Mouse (Mus musculus) lung, embryonic 15.5 days (tissue): Measurements from ENCODE around the gene Hoxa13. TPM values are rescaled to one million over a fixed set of nuclear protein-coding genes. Genes with fewer than 3 reads are reported as not detected.

ENCODE experiments used
- ATAC-seq: fragments of 200-750 bp; cut with Nextera tagmentation; 2 replicates; pipeline ENCODE4 v1.8.0; 2017; ENCODE audit warnings: moderate number of reproducible peaks, borderline replicate concordance; ENCODE audit not compliant: low FRiP score, low TSS enrichment; ENCODE audit errors: extremely low read depth
- H3K27ac ChIP-seq: fragments of 300-500 bp; sonication (generic); 2 replicates; pipeline ENCODE4 v1.5.1; 2015; ENCODE audit warnings: moderate library complexity, mild to moderate bottlenecking, inconsistent platforms
- H3K27me3 ChIP-seq: fragments of 300-500 bp; sonication (generic); 2 replicates; pipeline ENCODE4 v1.6.1; 2015; ENCODE audit warnings: inconsistent platforms
- H3K36me3 ChIP-seq: fragments of 300-500 bp; sonication (generic); 2 replicates; pipeline ENCODE4 v1.6.1; 2015; ENCODE audit warnings: inconsistent platforms
- H3K4me1 ChIP-seq: fragments of 300-500 bp; sonication (generic); 2 replicates; pipeline ENCODE4 v1.6.1; 2015; ENCODE audit warnings: inconsistent platforms
- H3K4me2 ChIP-seq: fragments of 300-500 bp; sonication (generic); 2 replicates; pipeline ENCODE4 v1.6.1; 2015; ENCODE audit warnings: inconsistent platforms, mild to moderate bottlenecking, moderate library complexity
- H3K4me3 ChIP-seq: fragments of 300-500 bp; sonication (generic); 2 replicates; pipeline ENCODE4 v1.5.1; 2015; ENCODE audit warnings: mild to moderate bottlenecking, inconsistent platforms
- H3K9ac ChIP-seq: fragments of 300-500 bp; sonication (generic); 2 replicates; pipeline ENCODE4 v1.6.1; 2015; ENCODE audit warnings: inconsistent platforms
- H3K9me3 ChIP-seq: fragments of 300-500 bp; sonication (generic); 2 replicates; pipeline ENCODE4 v1.6.1; 2016; ENCODE audit warnings: inconsistent platforms
- WGBS: fragments of 180-500 bp; shearing (Covaris S2); methylation state at CpG from one replicate; pipeline ENCODE4 v1.1.7; 2015; 5-methylcytosine and 5-hydroxymethylcytosine counted together
- polyA plus RNA-seq: library from polyadenylated mRNA; unstranded; fragments of >200 nt; fragmentation: Nextera tagmentation; extraction: Ambion mirVana; gene quantifications from 2 replicates; pipeline ENCODE4 v1.2.1, GENCODE M21; 2015

Hoxa13 gene
- polyA plus RNA-seq, 1 experiment from 2014 or later, result not detected

GRCm38 (mm10) chr6:52221993-52222685, 38.5 kb downstream of the Hoxa13 start:
- Histone ChIP-seq H3K36me3 (no peaks in the 10 kb centered on the region), H3K27ac (no peak overlapping the region), H3K4me3 (peak overlapping the region; percentile 56), H3K4me2 (peak overlapping the region; percentile 92), H3K9me3 (no peaks in the 10 kb centered on the region), H3K27me3 (peaks cover 99% of the 10 kb centered on the region), H3K4me1 (peaks cover 26% of the 10 kb centered on the region), H3K9ac (no peak overlapping the region)
- 25% methylated on average over 21 of the region's 21 CpGs for whole genome bisulfite sequencing
- no peak for ATAC-seq

- no peaks in the 10 kb centered on the region for H3K36me3 ChIP-seq
- peaks cover 99% of the 10 kb centered on the region for H3K27me3 ChIP-seq
- no peaks in the 10 kb centered on the region for H3K9me3 ChIP-seq
- H3K27ac ChIP-seq, result no peak within 1 kb of the TSS
- peak within 1 kb of the TSS; percentile 56 for H3K4me3 ChIP-seq
- peak; percentile 58; the same call in 1 of the 2 replicates for ATAC-seq
- peak within 1 kb of the TSS; percentile 60 for H3K9ac ChIP-seq
- H3K4me1 ChIP-seq, result peaks cover 32% of the 10 kb centered on the region
- peak within 1 kb of the TSS; percentile 92 for H3K4me2 ChIP-seq
- WGBS, result 3% methylated on average over 46 of the region's 46 CpGs
Observed at GRCm38 (mm10) chr6:52221337-52221992, 39.2 kb downstream of the Hoxa13 start, which contains the start of gene Hoxa7. Gene Hoxa7, minus strand, starts transcription at chr6:52221854.

GRCm38 (mm10) chr6:52220865-52221310, 39.8 kb downstream of the Hoxa13 start:
- ATAC-seq, result no peak
- Histone ChIP-seq H3K4me3 (peak overlapping the region; percentile 56), H3K36me3 (no peaks in the 10 kb centered on the region), H3K27ac (no peak overlapping the region), H3K4me2 (peak overlapping the region; percentile 92), H3K9me3 (no peaks in the 10 kb centered on the region), H3K4me1 (peaks cover 31% of the 10 kb centered on the region), H3K9ac (no peak overlapping the region), H3K27me3 (peaks cover 99% of the 10 kb centered on the region)
- 23% methylated on average over 12 of the region's 12 CpGs for WGBS

GRCm38 (mm10) chr6:52220003-52220864, 40.4 kb downstream of the Hoxa13 start:
- H3K9me3 ChIP-seq, result no peaks in the 10 kb centered on the region
- ATAC-seq, result no peak
- no peaks in the 10 kb centered on the region for H3K36me3 ChIP-seq
- H3K4me2 ChIP-seq, result no peak overlapping the region
- WGBS, result 57% methylated on average over 32 of the region's 32 CpGs
- no peak overlapping the region for H3K27ac ChIP-seq
- peaks cover 31% of the 10 kb centered on the region for H3K4me1 ChIP-seq
- no peak overlapping the region for H3K4me3 ChIP-seq
- H3K27me3 ChIP-seq, result peaks cover 99% of the 10 kb centered on the region
- no peak overlapping the region for H3K9ac ChIP-seq

GRCm38 (mm10) chr6:52219234-52219942, 41.3 kb downstream of the Hoxa13 start:
- peaks cover 99% of the 10 kb centered on the region for H3K27me3 ChIP-seq
- peaks cover 31% of the 10 kb centered on the region for H3K4me1 ChIP-seq
- 58% methylated on average over 9 of the region's 9 CpGs for WGBS
- no peak for ATAC-seq
- H3K9me3 ChIP-seq, result no peaks in the 10 kb centered on the region
- no peak overlapping the region for H3K4me3 ChIP-seq
- H3K4me2 ChIP-seq, result no peak overlapping the region
- H3K27ac ChIP-seq, result no peak overlapping the region
- H3K36me3 ChIP-seq, result no peaks in the 10 kb centered on the region
- no peak overlapping the region for H3K9ac ChIP-seq

- H3K36me3 ChIP-seq, result no peaks in the 10 kb centered on the region
- H3K4me3 ChIP-seq, result no peak overlapping the region
- no peak overlapping the region for H3K27ac ChIP-seq
- H3K4me1 ChIP-seq, result peaks cover 31% of the 10 kb centered on the region
- WGBS, result 27% methylated on average over 14 of the region's 14 CpGs
- peaks cover 99% of the 10 kb centered on the region for H3K27me3 ChIP-seq
- H3K9me3 ChIP-seq, result no peaks in the 10 kb centered on the region
- no peak overlapping the region for H3K9ac ChIP-seq
- no peak overlapping the region for H3K4me2 ChIP-seq
- no peak for ATAC-seq
Observed at GRCm38 (mm10) chr6:52218643-52219215, 42.0 kb downstream of the Hoxa13 start.

GRCm38 (mm10) chr6:52217895-52218642, 42.6 kb downstream of the Hoxa13 start:
- Histone ChIP-seq H3K9me3 (no peaks in the 10 kb centered on the region), H3K4me2 (peak overlapping the region; percentile 69), H3K36me3 (no peaks in the 10 kb centered on the region), H3K9ac (no peak overlapping the region), H3K4me3 (peak overlapping the region; percentile 44), H3K27ac (no peak overlapping the region), H3K27me3 (peaks cover 99% of the 10 kb centered on the region), H3K4me1 (peaks cover 32% of the 10 kb centered on the region)
- no peak for ATAC-seq
- 12% methylated on average over 23 of the region's 23 CpGs for WGBS

GRCm38 (mm10) chr6:52217459-52217768, 43.3 kb downstream of the Hoxa13 start:
- peaks cover 35% of the 10 kb centered on the region for H3K4me1 ChIP-seq
- peak overlapping the region; percentile 69 for H3K4me2 ChIP-seq
- peak overlapping the region; percentile 44 for H3K4me3 ChIP-seq
- H3K36me3 ChIP-seq, result no peaks in the 10 kb centered on the region
- no peak overlapping the region for H3K27ac ChIP-seq
- peak; percentile 40; the same call in 1 of the 2 replicates for ATAC-seq
- 1% methylated on average over 25 of the region's 25 CpGs for WGBS
- no peak overlapping the region for H3K9ac ChIP-seq
- no peaks in the 10 kb centered on the region for H3K9me3 ChIP-seq
- H3K27me3 ChIP-seq, result peaks cover 99% of the 10 kb centered on the region

- Histone ChIP-seq H3K4me3 (peak overlapping the region; percentile 44), H3K4me2 (peak overlapping the region; percentile 69), H3K9ac (no peak overlapping the region), H3K27me3 (peaks cover 99% of the 10 kb centered on the region), H3K9me3 (no peaks in the 10 kb centered on the region), H3K36me3 (no peaks in the 10 kb centered on the region), H3K4me1 (peaks cover 32% of the 10 kb centered on the region), H3K27ac (no peak overlapping the region)
- no peak for ATAC-seq
- WGBS, result 3% methylated on average over 60 of the region's 60 CpGs
Observed at GRCm38 (mm10) chr6:52216691-52217458, 43.8 kb downstream of the Hoxa13 start.
